Mouse (Mus musculus): ENCODE data around the gene P2rx1.

DNA sequence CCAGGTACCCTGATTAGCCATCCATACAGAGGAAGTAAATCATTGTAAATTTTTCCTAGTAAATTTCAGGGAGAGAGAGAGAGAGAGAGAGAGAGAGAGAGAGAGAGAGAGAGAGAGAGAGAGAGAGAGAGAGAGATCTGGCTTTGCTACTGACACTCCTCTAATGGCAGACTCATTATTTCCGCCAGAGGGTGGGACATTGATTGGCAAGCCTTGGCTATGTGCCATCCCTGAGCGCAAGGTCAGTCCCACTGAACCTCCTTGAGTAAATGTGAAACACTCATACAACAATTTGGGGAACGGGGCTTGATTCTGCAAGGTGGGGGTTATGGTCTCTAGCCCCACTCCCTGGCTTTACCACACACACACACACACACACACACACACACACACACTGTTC is 8.2 kb downstream of the P2rx1 start:
- TF ChIP-seq POLR2A (IDR thresholded peaks at IDR 0.05; ENCODE audit: insufficient read depth, low read depth, low read length): no peak
- TF ChIP-seq CTCF (IDR thresholded peaks at IDR 0.05; ENCODE audit: insufficient read depth, low read depth, low read length): no peak
